Mouse (Mus musculus): ENCODE measurements around the gene Tinf2. TPM values are rescaled to one million over a fixed set of nuclear protein-coding genes. Genes with fewer than 3 reads are reported as not detected.

Gene Tinf2
- 10 to 100 TPM in 1 of 2 experiments, 1 to 10 TPM in 1; 9.3 to 11.8 TPM for polyA plus RNA-seq (2012; fragmentation: generic; extraction: Trizol)

GRCm38 (mm10) chr14:55681160-55682117 is at the start of gene Tinf2:
Tinf2 (minus strand) TSS chr14:55681820.

DNA sequence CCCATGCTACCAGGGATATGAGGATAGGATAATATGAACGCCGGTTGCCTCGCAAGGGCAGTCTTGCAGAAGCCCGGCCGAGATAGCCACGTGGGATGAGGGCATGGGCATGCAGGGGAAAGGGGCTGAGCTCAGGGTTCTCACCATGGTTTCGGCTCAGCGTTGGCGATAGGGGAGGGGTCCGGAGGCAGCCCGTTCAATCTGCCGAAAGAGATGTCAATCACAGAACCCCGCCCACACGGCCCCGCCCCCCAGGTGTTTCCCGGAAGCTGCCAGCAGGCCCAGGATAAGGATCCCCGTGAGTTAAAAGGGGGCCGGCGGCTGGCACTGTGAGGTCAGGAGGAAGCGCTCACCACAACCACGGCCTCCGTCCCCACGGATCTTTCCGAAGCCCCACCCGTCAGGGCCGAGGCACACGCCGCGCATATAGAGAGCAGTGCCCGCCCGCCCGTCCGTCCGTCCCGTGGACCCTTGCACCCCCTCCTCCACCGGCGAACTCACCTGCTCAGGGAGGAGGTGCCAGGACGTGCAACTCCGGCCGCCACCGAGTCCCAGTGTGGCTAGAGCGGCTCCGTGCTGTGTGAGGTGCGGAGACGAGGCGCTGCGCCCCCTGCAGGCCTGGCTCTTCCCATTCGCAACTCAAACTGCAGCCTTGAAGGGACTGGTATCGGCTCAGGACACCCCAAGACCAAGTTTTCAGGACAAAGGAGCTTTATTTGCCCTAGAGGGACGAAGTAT is 40.2 kb upstream of the Tinf2 start, which contains the start of gene Rabggta:
Gene Rabggta (minus strand): TSS at position 564 of the 738 bp plus-strand sequence.

DNA sequence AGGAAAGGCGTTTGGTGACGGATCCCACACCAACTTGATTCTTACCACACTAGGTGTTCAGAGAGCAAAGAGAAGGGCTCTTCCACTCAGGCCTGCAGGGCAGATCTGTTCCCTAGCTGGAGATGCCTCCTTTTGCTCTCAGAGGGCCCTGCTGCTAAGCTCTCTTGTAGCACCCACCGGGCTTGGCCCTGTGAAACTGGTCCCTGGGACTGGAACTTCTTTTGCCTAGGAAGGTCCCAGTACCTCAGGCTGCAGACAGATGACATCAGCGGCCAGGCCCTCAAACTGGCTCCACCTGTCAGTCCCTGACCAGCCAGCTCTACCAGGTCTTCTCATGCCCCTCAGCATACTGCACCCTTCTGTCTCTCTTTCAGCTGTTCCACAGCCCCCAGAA is 32.1 kb upstream of the Tinf2 start, which contains the start of gene Tgm1:
Gene Tgm1 (minus strand): TSS at position 198 of the 394 bp plus-strand sequence.

DNA sequence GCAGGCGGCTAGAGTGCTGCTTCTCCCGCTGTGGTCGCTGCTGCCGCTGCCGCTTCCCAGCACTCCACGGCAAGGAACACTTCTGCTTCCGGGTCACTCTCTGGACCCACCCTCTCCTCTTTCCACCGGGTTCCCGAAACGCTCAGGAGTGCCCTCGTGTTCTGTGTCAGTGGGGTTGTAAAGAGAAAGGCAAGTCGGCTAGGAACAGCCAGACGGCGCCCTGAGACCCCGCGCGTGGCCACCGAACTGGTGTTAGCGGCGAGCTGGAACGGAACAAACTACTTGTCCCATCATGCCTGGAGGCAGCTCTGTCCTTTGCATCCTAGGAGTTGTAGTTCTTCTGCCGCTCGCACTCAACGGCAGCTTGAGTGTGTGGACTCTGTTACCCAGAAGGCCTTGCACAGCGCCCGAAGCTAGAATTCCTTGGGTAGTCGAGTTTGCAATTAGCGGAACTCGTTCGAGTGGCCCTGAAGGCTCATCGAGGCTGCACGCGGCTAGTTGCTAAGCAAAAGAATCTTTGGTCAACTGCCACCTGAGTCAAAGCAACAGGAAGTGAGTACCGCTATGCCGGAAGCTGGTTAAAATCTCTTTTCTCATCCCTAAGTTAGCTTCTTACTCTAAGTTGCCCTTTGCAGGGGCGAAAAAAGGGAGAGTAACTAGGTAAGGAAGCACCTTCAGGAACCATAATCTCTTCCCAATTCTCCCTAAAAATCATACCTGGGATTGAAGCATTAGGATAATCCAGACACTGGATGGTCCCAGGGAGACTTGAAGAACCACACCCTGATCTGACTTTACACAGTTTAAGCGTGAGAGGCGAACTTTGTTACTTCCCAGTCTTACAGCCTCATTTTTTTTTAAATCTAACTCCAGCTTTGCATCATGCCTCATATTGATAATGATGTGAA is 9.5 kb downstream of the Tinf2 start, which contains the start of the genes Gmpr2 and Nedd8:
Gene Gmpr2 (plus strand): TSS at position 109 of the 908 bp plus-strand sequence.
Gene Nedd8 (minus strand): TSS at position 292 of the 908 bp plus-strand sequence.

GRCm38 (mm10) chr14:55659960-55660573 is 21.6 kb downstream of the Tinf2 start, which contains the start of gene Mdp1:
Mdp1 (minus strand) TSS chr14:55660508.

GRCm38 (mm10) chr14:55649884-55650283 is 31.7 kb downstream of the Tinf2 start, which contains the start of gene Tssk4:
Tssk4 (plus strand) TSS chr14:55650184.

GRCm38 (mm10) chr14:55643060-55643907 is 38.3 kb downstream of the Tinf2 start, which contains the start of gene Tm9sf1:
Tm9sf1 (minus strand) TSS chr14:55643806.

GRCm38 (mm10) chr14:55637795-55638194 is 43.8 kb downstream of the Tinf2 start, which contains the start of gene Gm49378:
Gm49378 (minus strand) TSS chr14:55637895.

DNA sequence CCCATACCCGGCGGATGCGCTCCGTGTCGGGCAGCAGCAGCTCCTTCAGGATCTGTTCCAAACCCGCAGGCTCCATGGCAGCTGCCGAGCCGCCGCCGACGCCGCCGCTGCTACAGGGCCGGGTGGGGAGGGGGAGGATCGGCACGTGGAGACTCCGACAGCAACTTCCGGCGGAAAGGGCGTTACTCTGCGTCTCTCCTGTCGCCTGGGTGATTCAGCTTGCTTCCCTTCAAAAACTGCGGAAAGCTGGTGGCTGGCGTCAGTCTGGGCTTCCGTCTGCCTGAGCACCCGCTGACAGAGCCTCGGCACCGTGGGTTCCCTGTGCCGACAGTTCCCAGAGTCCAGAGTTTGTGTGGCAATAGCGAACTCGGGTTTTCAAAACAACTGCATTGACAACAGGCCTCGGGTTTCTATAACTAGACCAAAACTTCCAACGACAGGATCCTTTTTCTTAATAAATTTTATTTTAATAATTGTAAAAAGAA is 46.1 kb downstream of the Tinf2 start, which contains the start of gene Ipo4:
Gene Ipo4 (minus strand): TSS at position 435 of the 485 bp plus-strand sequence.

Other genes starting within 250 kb of the Tinf2 start
- gene Dhrs4, start 203.1 kb downstream of the Tinf2 start, polyA plus RNA-seq (2012; fragmentation: generic; extraction: Trizol), result 10 to 100 TPM; 26.9 to 60.5 TPM
- gene Carmil3, start 191.2 kb downstream of the Tinf2 start, polyA plus RNA-seq (2012; fragmentation: generic; extraction: Trizol), result under 1 TPM; 0.02 to 0.26 TPM
- gene Cpne6, start 171.4 kb downstream of the Tinf2 start, polyA plus RNA-seq (2012; fragmentation: generic; extraction: Trizol), result not detected
- under 1 TPM in 1 of 2 experiments, not detected in 1; 0.01 TPM for gene Nrl, start 156.8 kb downstream of the Tinf2 start, polyA plus RNA-seq (2012; fragmentation: generic; extraction: Trizol)
- gene Pck2, start 141.6 kb downstream of the Tinf2 start, polyA plus RNA-seq (2012; fragmentation: generic; extraction: Trizol), result 10 to 100 TPM; 43.7 to 67.2 TPM
- gene Dcaf11, start 121.8 kb downstream of the Tinf2 start, polyA plus RNA-seq (2012; fragmentation: generic; extraction: Trizol), result 10 to 100 TPM; 16.2 to 34.9 TPM
- under 1 TPM; 0.21 to 0.70 TPM for gene A730061H03Rik, start 121.4 kb downstream of the Tinf2 start, polyA plus RNA-seq (2012; fragmentation: generic; extraction: Trizol)
- not detected for gene Fitm1, start 106.2 kb downstream of the Tinf2 start, polyA plus RNA-seq (2012; fragmentation: generic; extraction: Trizol)
- gene Psme1, start 103.7 kb downstream of the Tinf2 start, polyA plus RNA-seq (2012; fragmentation: generic; extraction: Trizol), result 100 to 1,000 TPM; 148 to 216 TPM
- gene Emc9, start 96.5 kb downstream of the Tinf2 start, polyA plus RNA-seq (2012; fragmentation: generic; extraction: Trizol), result 10 to 100 TPM in 1 of 2 experiments, 1 to 10 TPM in 1; 6.1 to 11.5 TPM
- 100 to 1,000 TPM; 139 to 336 TPM for gene Psme2, start 90.7 kb downstream of the Tinf2 start, polyA plus RNA-seq (2012; fragmentation: generic; extraction: Trizol)
- 10 to 100 TPM; 18.0 to 18.4 TPM for gene Rnf31, start 90.1 kb downstream of the Tinf2 start, polyA plus RNA-seq (2012; fragmentation: generic; extraction: Trizol)
- 10 to 100 TPM in 1 of 2 experiments, 1 to 10 TPM in 1; 1.0 to 22.0 TPM for gene Irf9, start 78.2 kb downstream of the Tinf2 start, polyA plus RNA-seq (2012; fragmentation: generic; extraction: Trizol)
- not detected for gene Rec8, start 63.8 kb downstream of the Tinf2 start, polyA plus RNA-seq (2012; fragmentation: generic; extraction: Trizol)
- 100 to 1,000 TPM in 1 of 2 experiments, 10 to 100 TPM in 1; 83.9 to 139 TPM for gene Ipo4, start 45.9 kb downstream of the Tinf2 start, polyA plus RNA-seq (2012; fragmentation: generic; extraction: Trizol)
- under 1 TPM; 0.04 to 0.05 TPM for gene Gm49378, start 43.9 kb downstream of the Tinf2 start, polyA plus RNA-seq (2012; fragmentation: generic; extraction: Trizol)
- gene Tm9sf1, start 38.0 kb downstream of the Tinf2 start, polyA plus RNA-seq (2012; fragmentation: generic; extraction: Trizol), result 10 to 100 TPM; 25.9 to 65.1 TPM
- gene Tssk4, start 31.6 kb downstream of the Tinf2 start, polyA plus RNA-seq (2012; fragmentation: generic; extraction: Trizol), result 1 to 10 TPM in 1 of 2 experiments, under 1 TPM in 1; 0.29 to 1.1 TPM
- gene Mdp1, start 21.3 kb downstream of the Tinf2 start, polyA plus RNA-seq (2012; fragmentation: generic; extraction: Trizol), result 10 to 100 TPM in 1 of 2 experiments, 1 to 10 TPM in 1; 9.1 to 23.8 TPM
- 10 to 100 TPM in 1 of 2 experiments, 1 to 10 TPM in 1; 5.5 to 13.1 TPM for gene Gmpr2, start 9.9 kb downstream of the Tinf2 start, polyA plus RNA-seq (2012; fragmentation: generic; extraction: Trizol)
- 100 to 1,000 TPM; 239 to 456 TPM for gene Nedd8, start 9.7 kb downstream of the Tinf2 start, polyA plus RNA-seq (2012; fragmentation: generic; extraction: Trizol)
- under 1 TPM; 0.01 to 0.08 TPM for gene Tgm1, start 32.1 kb upstream of the Tinf2 start, polyA plus RNA-seq (2012; fragmentation: generic; extraction: Trizol)
- gene Rabggta, start 40.4 kb upstream of the Tinf2 start, polyA plus RNA-seq (2012; fragmentation: generic; extraction: Trizol), result 10 to 100 TPM in 1 of 2 experiments, 1 to 10 TPM in 1; 8.2 to 12.8 TPM
- gene Dhrs1, start 63.9 kb upstream of the Tinf2 start, polyA plus RNA-seq (2012; fragmentation: generic; extraction: Trizol), result 10 to 100 TPM; 46.0 to 89.8 TPM
- 10 to 100 TPM; 15.2 to 35.9 TPM for gene Nop9, start 63.9 kb upstream of the Tinf2 start, polyA plus RNA-seq (2012; fragmentation: generic; extraction: Trizol)
- 1 to 10 TPM in 1 of 2 experiments, under 1 TPM in 1; 0.11 to 3.7 TPM for gene Cideb, start 76.6 kb upstream of the Tinf2 start, polyA plus RNA-seq (2012; fragmentation: generic; extraction: Trizol)
- under 1 TPM; 0.02 to 0.05 TPM for gene Ltb4r2, start 79.6 kb upstream of the Tinf2 start, polyA plus RNA-seq (2012; fragmentation: generic; extraction: Trizol)
- gene Ltb4r1, start 84.1 kb upstream of the Tinf2 start, polyA plus RNA-seq (2012; fragmentation: generic; extraction: Trizol), result under 1 TPM in 1 of 2 experiments, not detected in 1; 0.04 TPM
- gene Adcy4, start 102.3 kb upstream of the Tinf2 start, polyA plus RNA-seq (2012; fragmentation: generic; extraction: Trizol), result not detected
- 1 to 10 TPM; 3.8 to 4.1 TPM for gene Ripk3, start 107.0 kb upstream of the Tinf2 start, polyA plus RNA-seq (2012; fragmentation: generic; extraction: Trizol)
- 10 to 100 TPM in 1 of 2 experiments, 1 to 10 TPM in 1; 2.5 to 19.8 TPM for gene Nfatc4, start 141.3 kb upstream of the Tinf2 start, polyA plus RNA-seq (2012; fragmentation: generic; extraction: Trizol)
- 1 to 10 TPM in 1 of 2 experiments, under 1 TPM in 1; 0.09 to 4.1 TPM for gene Nynrin, start 172.2 kb upstream of the Tinf2 start, polyA plus RNA-seq (2012; fragmentation: generic; extraction: Trizol)
- gene Cbln3, start 202.6 kb upstream of the Tinf2 start, polyA plus RNA-seq (2012; fragmentation: generic; extraction: Trizol), result under 1 TPM; 0.08 to 0.98 TPM
- 1 to 10 TPM; 1.2 to 9.7 TPM for gene Khnyn, start 203.1 kb upstream of the Tinf2 start, polyA plus RNA-seq (2012; fragmentation: generic; extraction: Trizol)
- under 1 TPM in 1 of 2 experiments, not detected in 1; 0.44 TPM for gene Sdr39u1, start 218.5 kb upstream of the Tinf2 start, polyA plus RNA-seq (2012; fragmentation: generic; extraction: Trizol)

Measured in C3H10T1/2 (cell line).